Mouse (Mus musculus) hindbrain, embryonic 14.5 days (tissue): Measurements from ENCODE around the gene Ccl25. TPM values are rescaled to one million over a fixed set of nuclear protein-coding genes. Genes with fewer than 3 reads are reported as not detected.

Source experiments
- ATAC-seq: fragments of 200-750 bp; cut with Nextera tagmentation; 2 replicates; pipeline ENCODE4 v1.8.0; 2017; ENCODE audit warnings: moderate number of reproducible peaks, mild to moderate bottlenecking, moderate TSS enrichment, moderate library complexity; ENCODE audit not compliant: low FRiP score
- DNase-seq: peaks from one replicate; pipeline ENCODE4 v3.0.0-alpha.2; 2015; ENCODE audit warnings: low spot score
- H3K27ac ChIP-seq: fragments of 300-500 bp; sonication (generic); 2 replicates; pipeline ENCODE4 v1.5.1; 2014; ENCODE audit warnings: mild to moderate bottlenecking, moderate library complexity
- H3K27me3 ChIP-seq: fragments of 300-500 bp; sonication (generic); 2 replicates; pipeline ENCODE4 v1.6.1; 2014; ENCODE audit warnings: mild to moderate bottlenecking, low read length, mixed read lengths; ENCODE audit not compliant: control insufficient read depth, insufficient read depth
- H3K36me3 ChIP-seq: fragments of 300-500 bp; sonication (generic); replicated peaks from 2 replicates; pipeline ENCODE4 v1.6.1; 2014; ENCODE audit not compliant: control insufficient read depth, insufficient read depth
- H3K4me1 ChIP-seq: fragments of 300-500 bp; sonication (generic); replicated peaks from 2 replicates; pipeline ENCODE4 v1.6.1; 2014; ENCODE audit warnings: antibody characterized with exemption, low read length, mixed read lengths; ENCODE audit not compliant: control insufficient read depth, insufficient read depth
- H3K4me2 ChIP-seq: fragments of 300-500 bp; sonication (generic); replicated peaks from 2 replicates; pipeline ENCODE4 v1.6.1; 2014; ENCODE audit warnings: mild to moderate bottlenecking, moderate library complexity
- H3K4me3 ChIP-seq: fragments of 300-500 bp; sonication (generic); replicated peaks from 2 replicates; pipeline ENCODE4 v1.5.1; 2014; ENCODE audit warnings: mild to moderate bottlenecking, low read length
- H3K9ac ChIP-seq: fragments of 300-500 bp; sonication (generic); 2 replicates; pipeline ENCODE4 v1.6.1; 2014
- H3K9me3 ChIP-seq: fragments of 300-500 bp; sonication (generic); 2 replicates; pipeline ENCODE4 v1.6.1; 2016; ENCODE audit warnings: low read length; ENCODE audit not compliant: control insufficient read depth
- WGBS: fragments of 180-500 bp; shearing (Covaris S2); extraction: QIAGEN DNeasy Blood & Tissue Kit; methylation state at CpG from one replicate; pipeline ENCODE4 v1.1.7; 2014; 5-methylcytosine and 5-hydroxymethylcytosine counted together
- polyA plus RNA-seq: library from polyadenylated mRNA; unstranded; fragments of >200 nt; fragmentation: Nextera tagmentation; extraction: Ambion mirVana; gene quantifications from 2 replicates; pipeline ENCODE4 v1.2.1, GENCODE M21; 2014

The Ccl25 gene
- polyA plus RNA-seq, 1 experiment from 2014 or later = 16.8 TPM

GRCm38 (mm10) chr8:4324525-4324924 is 485 bp upstream of the Ccl25 start:
- Histone ChIP-seq H3K4me1 (peaks cover 32% of the 10 kb centered on the region), H3K9ac (peak overlapping the region; percentile 95), H3K27me3 (no peaks in the 10 kb centered on the region), H3K9me3 (no peaks in the 10 kb centered on the region), H3K36me3 (peaks cover 45% of the 10 kb centered on the region), H3K27ac (peak overlapping the region; percentile 79), H3K4me2 (peak overlapping the region; percentile 95), H3K4me3 (peak overlapping the region; percentile 91)
- peak; percentile 27 for DNase-seq
- ATAC-seq = peak; percentile 74
- under 1% methylated on average over 41 of the region's 42 CpGs for WGBS

- ATAC-seq (no peak), DNase-seq (no peak)
- peak overlapping the region; percentile 91 for H3K4me3 ChIP-seq
- no peaks in the 10 kb centered on the region for H3K27me3 ChIP-seq
- peak overlapping the region; percentile 95 for H3K9ac ChIP-seq
- peaks cover 47% of the 10 kb centered on the region for H3K36me3 ChIP-seq
- peak overlapping the region; percentile 70 for H3K4me2 ChIP-seq
- peaks cover 32% of the 10 kb centered on the region for H3K4me1 ChIP-seq
- peak overlapping the region; percentile 79; the same call in 1 of the 2 replicates for H3K27ac ChIP-seq
- WGBS = 49% methylated on average over 7 of the region's 7 CpGs
- H3K9me3 ChIP-seq = no peaks in the 10 kb centered on the region
These were observed 684 bp downstream of the Ccl25 start for GRCm38 (mm10) chr8:4325751-4326036.

GRCm38 (mm10) chr8:4329000-4329399 is 4.0 kb downstream of the Ccl25 start:
- H3K36me3 ChIP-seq = peaks cover 64% of the 10 kb centered on the region
- no peak overlapping the region for H3K9ac ChIP-seq
- H3K4me3 ChIP-seq = no peak overlapping the region
- H3K27me3 ChIP-seq = no peaks in the 10 kb centered on the region
- no peak overlapping the region for H3K4me2 ChIP-seq
- 91% methylated on average over 5 of the region's 5 CpGs for WGBS
- ATAC-seq (no peak), DNase-seq (no peak)
- no peak overlapping the region for H3K27ac ChIP-seq
- no peaks in the 10 kb centered on the region for H3K9me3 ChIP-seq
- peaks cover 13% of the 10 kb centered on the region for H3K4me1 ChIP-seq

GRCm38 (mm10) chr8:4333966-4334365 is 9.0 kb downstream of the Ccl25 start:
- peaks cover 97% of the 10 kb centered on the region for H3K36me3 ChIP-seq
- H3K9ac ChIP-seq = no peak overlapping the region
- 94% methylated on average over 1 of the region's 1 CpGs for WGBS
- no peaks in the 10 kb centered on the region for H3K4me1 ChIP-seq
- H3K27me3 ChIP-seq = no peaks in the 10 kb centered on the region
- no peak overlapping the region for H3K4me2 ChIP-seq
- DNase-seq (no peak), ATAC-seq (no peak)
- no peaks in the 10 kb centered on the region for H3K9me3 ChIP-seq
- H3K4me3 ChIP-seq = no peak overlapping the region
- H3K27ac ChIP-seq = no peak overlapping the region

GRCm38 (mm10) chr8:4335678-4336077 is 10.7 kb downstream of the Ccl25 start:
- no peak for ATAC-seq
- no peak overlapping the region for H3K27ac ChIP-seq

GRCm38 (mm10) chr8:4340207-4340606 is 15.2 kb downstream of the Ccl25 start:
- no peak for DNase-seq
- WGBS = 87% methylated on average over 3 of the region's 3 CpGs
- Histone ChIP-seq H3K4me2 (no peak overlapping the region), H3K9ac (no peak overlapping the region), H3K9me3 (no peaks in the 10 kb centered on the region), H3K27me3 (no peaks in the 10 kb centered on the region), H3K4me1 (no peaks in the 10 kb centered on the region), H3K36me3 (peaks cover 38% of the 10 kb centered on the region), H3K4me3 (no peak overlapping the region), H3K27ac (no peak overlapping the region)
- no peak for ATAC-seq

More at GRCm38 (mm10) chr8:4335678-4336077, 10.7 kb downstream of the Ccl25 start:
- no peak overlapping the region for H3K4me3 ChIP-seq
- no peak overlapping the region for H3K4me2 ChIP-seq
- no peaks in the 10 kb centered on the region for H3K4me1 ChIP-seq
- 97% methylated on average over 2 of the region's 2 CpGs for WGBS
- no peaks in the 10 kb centered on the region for H3K9me3 ChIP-seq
- no peak for DNase-seq
- H3K9ac ChIP-seq = no peak overlapping the region
- H3K27me3 ChIP-seq = no peaks in the 10 kb centered on the region
- peaks cover 81% of the 10 kb centered on the region for H3K36me3 ChIP-seq

- Histone ChIP-seq H3K4me2 (no peak overlapping the region), H3K27me3 (no peaks in the 10 kb centered on the region), H3K9me3 (no peaks in the 10 kb centered on the region), H3K27ac (no peak overlapping the region), H3K4me3 (no peak overlapping the region), H3K36me3 (no peaks in the 10 kb centered on the region), H3K9ac (no peak overlapping the region), H3K4me1 (no peaks in the 10 kb centered on the region)
- WGBS = 62% methylated on average over 7 of the region's 7 CpGs
- DNase-seq (no peak), ATAC-seq (no peak)
These were observed 22.7 kb downstream of the Ccl25 start for GRCm38 (mm10) chr8:4347661-4348060.

- WGBS = 33% methylated on average over 12 of the region's 12 CpGs
- no peak overlapping the region for H3K9ac ChIP-seq
- no peak overlapping the region for H3K27ac ChIP-seq
- H3K4me2 ChIP-seq = no peak overlapping the region
- DNase-seq = no peak
- no peaks in the 10 kb centered on the region for H3K4me1 ChIP-seq
- H3K4me3 ChIP-seq = no peak overlapping the region
- no peak for ATAC-seq
- H3K9me3 ChIP-seq = no peaks in the 10 kb centered on the region
- H3K27me3 ChIP-seq = no peaks in the 10 kb centered on the region
- H3K36me3 ChIP-seq = no peaks in the 10 kb centered on the region
These were observed 23.3 kb downstream of the Ccl25 start for GRCm38 (mm10) chr8:4348275-4348674.

- Histone ChIP-seq H3K4me2 (no peak overlapping the region), H3K9ac (no peak overlapping the region), H3K36me3 (no peaks in the 10 kb centered on the region), H3K9me3 (no peaks in the 10 kb centered on the region), H3K4me3 (no peak overlapping the region), H3K27ac (no peak overlapping the region), H3K4me1 (no peaks in the 10 kb centered on the region), H3K27me3 (no peaks in the 10 kb centered on the region)
- DNase-seq = no peak
- 79% methylated on average over 1 of the region's 1 CpGs for WGBS
- ATAC-seq = no peak
These were observed 24.3 kb downstream of the Ccl25 start for GRCm38 (mm10) chr8:4349335-4349734.

- WGBS = 85% methylated on average over 3 of the region's 3 CpGs
- no peaks in the 10 kb centered on the region for H3K36me3 ChIP-seq
- H3K4me1 ChIP-seq = no peaks in the 10 kb centered on the region
- no peak overlapping the region for H3K4me2 ChIP-seq
- H3K9me3 ChIP-seq = no peaks in the 10 kb centered on the region
- DNase-seq = no peak
- H3K27ac ChIP-seq = no peak overlapping the region
- H3K9ac ChIP-seq = no peak overlapping the region
- ATAC-seq = no peak
- no peak overlapping the region for H3K4me3 ChIP-seq
- no peaks in the 10 kb centered on the region for H3K27me3 ChIP-seq
These were observed 25.6 kb downstream of the Ccl25 start for GRCm38 (mm10) chr8:4350618-4351017.
